Mouse (Mus musculus): ENCODE data around the gene Rtl8b.

DNA sequence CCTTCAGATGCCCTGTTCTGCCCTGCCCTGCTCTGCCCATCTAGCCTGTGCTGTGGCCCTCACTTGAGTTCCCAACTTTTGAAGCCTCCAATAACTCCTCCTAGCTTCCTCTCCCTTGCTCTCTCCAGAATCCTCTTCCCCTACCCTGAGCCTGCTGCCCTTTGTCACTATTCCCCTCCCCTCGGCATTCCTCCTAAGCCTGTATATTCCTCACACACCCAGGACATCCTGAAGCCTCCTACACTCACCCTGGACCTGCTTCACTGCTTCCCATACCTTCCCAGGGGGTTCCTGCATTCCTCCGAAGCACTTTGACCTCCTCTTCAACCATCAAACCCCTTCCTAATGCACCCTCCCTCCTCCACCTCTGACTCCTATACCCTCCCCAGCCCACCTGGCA lies 21.9 kb upstream of the Rtl8b start:
- TF ChIP-seq CTCF (IDR thresholded peaks at IDR 0.05; ENCODE audit: low read depth, low read length) = no peak
- TF ChIP-seq POLR2A (IDR thresholded peaks at IDR 0.05; ENCODE audit: extremely low read depth, insufficient read depth, low read length) = no peak

Data from liver, adult 2 months (tissue).